8 mouse cellular contexts compared by ENCODE assay signal in genomic region chr11:121847790-121848299, GRCm38 (mm10). TPM values are rescaled to one million over a fixed set of nuclear protein-coding genes. Genes with fewer than 3 reads are reported as not detected.
DNase-seq lines count a peak whose midpoint lies in the region; ATAC-seq and TF ChIP-seq lines count a peak whose summit lies in the region.

No protein-coding gene starts in this region.

- under 1% methylated on average over 11 of the region's 11 CpGs for WGBS in heart, embryonic 13.5 days
- WGBS in kidney, postnatal 0 days: 0% methylated on average over 11 of the region's 11 CpGs
- 3% methylated on average over 11 of the region's 11 CpGs for WGBS in liver, adult 2 months

- ATAC-seq in erythroid progenitor cell, adult 5-6 weeks (replicated peaks; ENCODE audit: low FRiP score, poor library complexity, severe bottlenecking): peak; percentile 72
- ATAC-seq in heart, embryonic 13.5 days (ENCODE audit: extremely low read depth, insufficient number of reproducible peaks, low FRiP score, low TSS enrichment): peak; percentile 88
- ATAC-seq in kidney, postnatal 0 days (replicated peaks; ENCODE audit: low FRiP score, low read depth): peak; percentile 98

- H3K4me2 ChIP-seq in heart, embryonic 13.5 days: peak overlapping the region; percentile 74
- H3K4me2 ChIP-seq in kidney, postnatal 0 days (ENCODE audit: low read length): peak overlapping the region; percentile 61

- peaks cover 8% of the 10 kb centered on the region; the same call in 1 of the 2 replicates for H3K9me3 ChIP-seq in heart, embryonic 13.5 days
- no peaks in the 10 kb centered on the region for H3K9me3 ChIP-seq in kidney, postnatal 0 days (replicated peaks; ENCODE audit: low read length)

- H3K4me3 ChIP-seq in heart, embryonic 13.5 days: peak overlapping the region; percentile 57
- peak overlapping the region; percentile 28 for H3K4me3 ChIP-seq in kidney, postnatal 0 days (replicated peaks; ENCODE audit: low read depth, low read length)
- H3K4me3 ChIP-seq in liver, adult 2 months (ENCODE audit: insufficient read depth, low read depth, low read length): peak overlapping the region; percentile 38

- 0 out of 2 replicates have a peak, but pooled peaks have one; percentile 5 for TF ChIP-seq CTCF in kidney, postnatal 0 days (IDR thresholded peaks at IDR 0.05; ENCODE audit: low read depth)
- no peak for TF ChIP-seq CTCF in liver, adult 2 months (IDR thresholded peaks at IDR 0.05; ENCODE audit: low read depth, low read length)

- no peak for TF ChIP-seq POLR2A in liver, adult 2 months (IDR thresholded peaks at IDR 0.05; ENCODE audit: extremely low read depth, insufficient read depth, low read length)

- no peaks in the 10 kb centered on the region for H3K4me1 ChIP-seq in heart, embryonic 13.5 days
- H3K4me1 ChIP-seq in kidney, postnatal 0 days (replicated peaks; ENCODE audit: insufficient read depth, low read length): no peaks in the 10 kb centered on the region
- H3K4me1 ChIP-seq in liver, adult 2 months (ENCODE audit: control insufficient read depth, insufficient read depth, low read length): no peaks in the 10 kb centered on the region

- H3K27ac ChIP-seq in heart, embryonic 13.5 days (replicated peaks): peak overlapping the region; percentile 76
- H3K27ac ChIP-seq in kidney, postnatal 0 days: peak overlapping the region; percentile 67
- H3K27ac ChIP-seq in liver, adult 2 months (replicated peaks; ENCODE audit: insufficient read depth, low read depth, low read length): no peak overlapping the region

- H3K27me3 ChIP-seq in heart, embryonic 13.5 days (replicated peaks): no peaks in the 10 kb centered on the region
- no peaks in the 10 kb centered on the region for H3K27me3 ChIP-seq in kidney, postnatal 0 days (ENCODE audit: insufficient read depth, low read length)
- peaks cover 2% of the 10 kb centered on the region; the same call in 1 of the 2 replicates for H3K27me3 ChIP-seq in liver, adult 2 months (ENCODE audit: control insufficient read depth, insufficient read depth, low read length)
- no peaks in the 10 kb centered on the region for H3K27me3 ChIP-seq in splenic B cell, adult 2 months (ENCODE audit: control insufficient read depth, insufficient read depth, low read length, poor library complexity, severe bottlenecking)

- no peaks in the 10 kb centered on the region for H3K36me3 ChIP-seq in heart, embryonic 13.5 days
- H3K36me3 ChIP-seq in kidney, postnatal 0 days (ENCODE audit: insufficient read depth, low read length): no peaks in the 10 kb centered on the region
- no peaks in the 10 kb centered on the region for H3K36me3 ChIP-seq in liver, adult 2 months (ENCODE audit: control insufficient read depth, insufficient read depth, low read length)
- H3K36me3 ChIP-seq in splenic B cell, adult 2 months (ENCODE audit: control insufficient read depth, insufficient read depth, low read length, poor library complexity, severe bottlenecking): no peaks in the 10 kb centered on the region

- DNase-seq in CD4-positive helper T cell, adult 2 months (ENCODE audit: low read depth, low spot score): peak; percentile 81
- peak; percentile 85 for DNase-seq in brain, embryonic 18.5 days (ENCODE audit: low read depth, low spot score)
- DNase-seq in kidney, postnatal 0 days (ENCODE audit: low spot score): peak; percentile 95
- peak; percentile 52 for DNase-seq in liver, adult 2 months (ENCODE audit: extremely low read depth, low read depth, low spot score)
- DNase-seq in naive thymus-derived CD4-positive, alpha-beta T cell, adult 2 months (ENCODE audit: low read depth): peak; percentile 83
- peak; percentile 77 for DNase-seq in splenic B cell, adult 2 months (ENCODE audit: low read depth, low spot score)

- no peaks in the 10 kb centered on the region for H3K79me2 ChIP-seq in liver, adult 2 months (ENCODE audit: control insufficient read depth, insufficient read depth, low read length)

- H3K9ac ChIP-seq in heart, embryonic 13.5 days: peak overlapping the region; percentile 76
- H3K9ac ChIP-seq in kidney, postnatal 0 days (ENCODE audit: low read depth, low read length): no peak overlapping the region
- no peak overlapping the region; the same call in 1 of the 2 replicates for H3K9ac ChIP-seq in liver, adult 2 months (ENCODE audit: low read depth, low read length)

RNA-seq across cellular contexts. Expression of gene Ptchd3, which starts 17.8 kb away (rescaled TPM):
- not detected in 2 replicates for total RNA-seq in erythroid progenitor cell, adult 5-6 weeks (2015; ENCODE audit: low replicate concordance)
- not detected in 2 replicates for total RNA-seq in erythroid progenitor cell, adult 5-6 weeks (2017; ENCODE audit: low replicate concordance)
- polyA plus RNA-seq in heart, embryonic 13.5 days (2015; fragmentation: Nextera tagmentation; extraction: Ambion mirVana): 0.04 TPM in 1 of 2 replicates, not detected in the other
- polyA plus RNA-seq in kidney, postnatal 0 days (2015; fragmentation: Nextera tagmentation; extraction: Ambion mirVana): not detected in 2 replicates
- total RNA-seq in liver, adult 2 months (2014; rRNA removed): not detected in 2 replicates
- polyA plus RNA-seq in liver, adult 2 months (2012; rRNA removed): not detected in 2 replicates
